In genomic region chr5:144623358-144623757, GRCm38 (mm10) we compare ENCODE assay signal across 14 mouse cellular contexts.
DNase-seq lines count a peak whose midpoint lies in the region; ATAC-seq and TF ChIP-seq lines count a peak whose summit lies in the region.
"Had no signal": no experiment of that assay in that cellular context is flagged by ENCODE, and none has a peak within 500 bp of the region (broad histone marks: within the 10 kb centered on the region; RNA-seq: fewer than 3 reads in every experiment).

No protein-coding gene starts in this region.

- H3K9ac ChIP-seq in forebrain, postnatal 0 days, result no peak overlapping the region
- H3K9ac ChIP-seq in forebrain, embryonic 12.5 days, result no peak overlapping the region
- H3K9ac ChIP-seq in neural tube, embryonic 15.5 days (replicated peaks), result no peak overlapping the region
- H3K9ac ChIP-seq: stomach, embryonic 15.5 days had no signal

- peak; percentile 60 for DNase-seq in forebrain, postnatal 0 days
- DNase-seq in brain, adult 2 months (ENCODE audit: low read depth, low spot score), result peak; percentile 86
- DNase-seq in frontal cortex, postnatal 36 days (ENCODE audit: low spot score in 2 of 2), result peak; percentile 62 to 79
- no peak for DNase-seq in limb, embryonic 10.5 days (ENCODE audit: low spot score)
- DNase-seq in urinary bladder, adult 18-20 months (ENCODE audit: low spot score in 2 of 2), result no peak
- DNase-seq: cerebellum, postnatal 36 days; kidney, postnatal 14 days had no signal

- H3K4me1 ChIP-seq in forebrain, postnatal 0 days (ENCODE audit: insufficient read depth), result no peaks in the 10 kb centered on the region
- peaks cover 2% of the 10 kb centered on the region; the same call in 1 of the 2 replicates for H3K4me1 ChIP-seq in forebrain, embryonic 12.5 days
- H3K4me1 ChIP-seq in limb, embryonic 10.5 days, result peaks cover 8% of the 10 kb centered on the region
- H3K4me1 ChIP-seq in neural tube, embryonic 15.5 days, result peaks cover 9% of the 10 kb centered on the region; the same call in 1 of the 2 replicates
- H3K4me1 ChIP-seq: heart, embryonic 10.5 days; stomach, embryonic 15.5 days had no signal

- no peak for TF ChIP-seq CTCF in forebrain, postnatal 0 days (IDR thresholded peaks at IDR 0.05; ENCODE audit: low read depth)

- no peaks in the 10 kb centered on the region for H3K9me3 ChIP-seq in forebrain, postnatal 0 days (ENCODE audit: low read length)
- H3K9me3 ChIP-seq in forebrain, embryonic 12.5 days, result peaks cover 8% of the 10 kb centered on the region; the same call in 1 of the 2 replicates
- H3K9me3 ChIP-seq in limb, embryonic 10.5 days (replicated peaks), result no peaks in the 10 kb centered on the region
- no peaks in the 10 kb centered on the region for H3K9me3 ChIP-seq in neural tube, embryonic 15.5 days (replicated peaks)
- H3K9me3 ChIP-seq: stomach, embryonic 15.5 days had no signal

- no peak overlapping the region for H3K27ac ChIP-seq in forebrain, postnatal 0 days (ENCODE audit: low read depth, low read length)
- no peak overlapping the region for H3K27ac ChIP-seq in forebrain, embryonic 12.5 days
- peak overlapping the region; percentile 12; the same call in 1 of the 2 replicates for H3K27ac ChIP-seq in limb, embryonic 10.5 days
- H3K27ac ChIP-seq in neural tube, embryonic 15.5 days (replicated peaks), result no peak overlapping the region
- H3K27ac ChIP-seq: heart, embryonic 10.5 days; stomach, embryonic 15.5 days had no signal

- no peak overlapping the region for H3K4me2 ChIP-seq in forebrain, postnatal 0 days (ENCODE audit: low read depth)
- no peak overlapping the region for H3K4me2 ChIP-seq in forebrain, embryonic 12.5 days
- H3K4me2 ChIP-seq in neural tube, embryonic 15.5 days, result no peak overlapping the region
- H3K4me2 ChIP-seq: liver, embryonic 11.5 days; stomach, embryonic 15.5 days had no signal

- H3K36me3 ChIP-seq in forebrain, postnatal 0 days (ENCODE audit: insufficient read depth), result no peaks in the 10 kb centered on the region
- H3K36me3 ChIP-seq in forebrain, embryonic 12.5 days (replicated peaks), result no peaks in the 10 kb centered on the region
- H3K36me3 ChIP-seq in limb, embryonic 10.5 days, result no peaks in the 10 kb centered on the region
- H3K36me3 ChIP-seq in neural tube, embryonic 15.5 days, result no peaks in the 10 kb centered on the region
- H3K36me3 ChIP-seq: heart, embryonic 10.5 days; stomach, embryonic 15.5 days had no signal

- H3K4me3 ChIP-seq in forebrain, postnatal 0 days (ENCODE audit: low read depth, low read length), result no peak overlapping the region
- no peak overlapping the region for H3K4me3 ChIP-seq in forebrain, embryonic 12.5 days (replicated peaks)
- H3K4me3 ChIP-seq in limb, embryonic 10.5 days, result no peak overlapping the region
- no peak overlapping the region for H3K4me3 ChIP-seq in neural tube, embryonic 15.5 days (replicated peaks)
- H3K4me3 ChIP-seq: heart, embryonic 10.5 days; stomach, embryonic 15.5 days had no signal

- 40% methylated on average over 10 of the region's 10 CpGs for WGBS in forebrain, postnatal 0 days
- WGBS in forebrain, embryonic 12.5 days, result 83% methylated on average over 10 of the region's 10 CpGs
- WGBS in limb, embryonic 10.5 days, result 76% methylated on average over 10 of the region's 10 CpGs
- WGBS in neural tube, embryonic 15.5 days, result 73% methylated on average over 10 of the region's 10 CpGs

- peak; percentile 42 for ATAC-seq in forebrain, postnatal 0 days
- ATAC-seq in forebrain, embryonic 12.5 days (ENCODE audit: low FRiP score), result no peak
- ATAC-seq in neural tube, embryonic 15.5 days (ENCODE audit: low FRiP score), result no peak
- no peak for ATAC-seq in megakaryocyte, adult 5-6 weeks (ENCODE audit: poor library complexity, severe bottlenecking)
- ATAC-seq: hindbrain, embryonic 16.5 days had no signal

- H3K27me3 ChIP-seq in forebrain, postnatal 0 days (ENCODE audit: insufficient read depth, low read length), result no peaks in the 10 kb centered on the region
- H3K27me3 ChIP-seq in forebrain, embryonic 12.5 days, result no peaks in the 10 kb centered on the region
- H3K27me3 ChIP-seq in limb, embryonic 10.5 days (ENCODE audit: low read depth, poor library complexity, severe bottlenecking), result no peaks in the 10 kb centered on the region
- no peaks in the 10 kb centered on the region for H3K27me3 ChIP-seq in neural tube, embryonic 15.5 days (replicated peaks)
- H3K27me3 ChIP-seq: stomach, embryonic 15.5 days had no signal

Comparison
In these comparisons a context has a peak if more than half of its experiments do, and no peak if none do; other contexts are left out.
1. DNase-seq: peak in forebrain, postnatal 0 days (single experiment), brain, adult 2 months (single experiment) and frontal cortex, postnatal 36 days (2 of 2); none in limb, embryonic 10.5 days (single experiment) and urinary bladder, adult 18-20 months (0 of 2).